Mouse (Mus musculus): ENCODE results near the gene Sptbn1. TPM values are rescaled to one million over a fixed set of nuclear protein-coding genes. Genes with fewer than 3 reads are reported as not detected.

The Sptbn1 gene
- polyA plus RNA-seq, 1 experiment from 2014 or later: 196 TPM

GRCm38 (mm10) chr11:30194800-30195199 is 73.2 kb downstream of the Sptbn1 start:
- Histone ChIP-seq H3K9me3 (ENCODE audit: control insufficient read depth, low read length) (no peaks in the 10 kb centered on the region), H3K9ac (ENCODE audit: low read depth, low read length) (no peak overlapping the region), H3K4me3 (ENCODE audit: low read length) (no peak overlapping the region), H3K27me3 (replicated peaks; ENCODE audit: control insufficient read depth, insufficient read depth, low read length) (no peaks in the 10 kb centered on the region), H3K36me3 (ENCODE audit: control insufficient read depth, insufficient read depth, low read length) (no peaks in the 10 kb centered on the region), H3K4me2 (ENCODE audit: low read length) (no peak overlapping the region), H3K27ac (ENCODE audit: low read depth, low read length) (no peak overlapping the region), H3K4me1 (ENCODE audit: control insufficient read depth, insufficient read depth, low read depth, low read length) (peaks cover 13% of the 10 kb centered on the region)
- 95% methylated on average over 1 of the region's 1 CpGs for WGBS
- no peak for ATAC-seq

GRCm38 (mm10) chr11:30190959-30191358 is 77.0 kb downstream of the Sptbn1 start:
- H3K36me3 ChIP-seq (ENCODE audit: control insufficient read depth, insufficient read depth, low read length): no peaks in the 10 kb centered on the region
- H3K4me2 ChIP-seq (ENCODE audit: low read length): no peak overlapping the region
- H3K4me1 ChIP-seq (ENCODE audit: control insufficient read depth, insufficient read depth, low read depth, low read length): peaks cover 4% of the 10 kb centered on the region; the same call in 1 of the 2 replicates
- WGBS: 91% methylated on average over 4 of the region's 4 CpGs
- H3K27ac ChIP-seq (ENCODE audit: low read depth, low read length): no peak overlapping the region
- H3K9ac ChIP-seq (ENCODE audit: low read depth, low read length): no peak overlapping the region
- no peaks in the 10 kb centered on the region for H3K9me3 ChIP-seq (ENCODE audit: control insufficient read depth, low read length)
- H3K4me3 ChIP-seq (ENCODE audit: low read length): no peak overlapping the region
- H3K27me3 ChIP-seq (replicated peaks; ENCODE audit: control insufficient read depth, insufficient read depth, low read length): no peaks in the 10 kb centered on the region
- no peak for ATAC-seq

DNA sequence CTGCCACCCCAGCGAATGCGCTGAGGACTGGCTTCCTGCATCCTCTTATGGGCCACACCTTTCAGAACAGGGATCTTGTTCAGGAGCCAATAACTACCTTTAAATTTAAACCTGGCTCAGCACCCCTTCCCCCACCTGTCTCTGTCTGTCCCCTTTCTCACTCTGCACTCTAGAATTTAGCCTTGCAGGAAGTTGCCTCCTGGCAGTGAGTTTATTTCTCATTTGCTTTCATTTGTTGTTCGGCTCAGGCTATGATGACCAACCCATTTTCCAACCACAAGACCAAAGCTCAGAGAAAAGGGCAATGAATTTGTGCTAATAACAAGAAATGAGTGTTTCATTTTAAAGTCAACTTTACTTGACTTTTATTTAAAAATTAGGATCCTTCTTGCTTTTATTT is 77.9 kb downstream of the Sptbn1 start:
- no peak for ATAC-seq
- Histone ChIP-seq H3K27ac (ENCODE audit: low read depth, low read length) (no peak overlapping the region), H3K27me3 (replicated peaks; ENCODE audit: control insufficient read depth, insufficient read depth, low read length) (no peaks in the 10 kb centered on the region), H3K9ac (ENCODE audit: low read depth, low read length) (no peak overlapping the region), H3K4me1 (ENCODE audit: control insufficient read depth, insufficient read depth, low read depth, low read length) (peaks cover 6% of the 10 kb centered on the region; the same call in 1 of the 2 replicates), H3K4me3 (ENCODE audit: low read length) (no peak overlapping the region), H3K9me3 (ENCODE audit: control insufficient read depth, low read length) (no peaks in the 10 kb centered on the region), H3K4me2 (ENCODE audit: low read length) (no peak overlapping the region), H3K36me3 (ENCODE audit: control insufficient read depth, insufficient read depth, low read length) (no peaks in the 10 kb centered on the region)
- whole genome bisulfite sequencing: 92% methylated on average over 3 of the region's 3 CpGs

DNA sequence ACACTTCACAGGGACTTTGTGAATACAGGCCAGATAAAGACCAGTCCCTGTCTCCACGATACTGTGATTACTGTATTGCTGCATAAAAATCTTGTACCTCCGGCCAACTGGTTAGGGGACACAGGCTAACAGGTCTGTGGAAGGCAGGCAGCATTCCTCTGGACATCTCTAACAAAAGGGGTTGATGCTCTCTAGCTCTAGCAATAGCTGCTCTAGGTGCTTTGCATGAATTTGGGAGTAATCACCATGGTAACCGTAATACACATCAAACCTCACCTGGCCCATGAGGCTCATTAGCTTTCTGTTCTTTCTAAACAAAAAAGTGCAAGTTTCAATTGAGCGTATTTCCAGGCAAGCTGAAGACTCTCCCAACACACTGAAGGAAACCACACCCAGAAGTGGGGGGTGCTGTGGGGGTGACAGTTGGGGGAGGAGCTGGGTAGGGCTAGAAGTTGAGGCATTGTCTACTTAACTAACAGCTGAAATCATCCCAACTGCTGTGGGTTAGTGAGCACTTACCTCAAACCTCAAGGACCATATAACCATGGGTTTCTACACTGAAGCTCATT is 81.0 kb downstream of the Sptbn1 start:
- H3K4me2 ChIP-seq (ENCODE audit: low read length): no peak overlapping the region
- H3K4me1 ChIP-seq (ENCODE audit: control insufficient read depth, insufficient read depth, low read depth, low read length): peaks cover 6% of the 10 kb centered on the region; the same call in 1 of the 2 replicates
- WGBS: 73% methylated on average over 4 of the region's 4 CpGs
- no peak overlapping the region for H3K9ac ChIP-seq (ENCODE audit: low read depth, low read length)
- no peaks in the 10 kb centered on the region for H3K9me3 ChIP-seq (ENCODE audit: control insufficient read depth, low read length)
- H3K4me3 ChIP-seq (ENCODE audit: low read length): no peak overlapping the region
- H3K27me3 ChIP-seq (replicated peaks; ENCODE audit: control insufficient read depth, insufficient read depth, low read length): no peaks in the 10 kb centered on the region
- no peak for ATAC-seq
- no peaks in the 10 kb centered on the region for H3K36me3 ChIP-seq (ENCODE audit: control insufficient read depth, insufficient read depth, low read length)
- no peak overlapping the region; the same call in 1 of the 2 replicates for H3K27ac ChIP-seq (ENCODE audit: low read depth, low read length)

- Histone ChIP-seq H3K4me2 (ENCODE audit: low read length) (no peak overlapping the region), H3K9me3 (ENCODE audit: control insufficient read depth, low read length) (no peaks in the 10 kb centered on the region), H3K9ac (ENCODE audit: low read depth, low read length) (no peak overlapping the region), H3K27me3 (replicated peaks; ENCODE audit: control insufficient read depth, insufficient read depth, low read length) (no peaks in the 10 kb centered on the region), H3K4me3 (ENCODE audit: low read length) (no peak overlapping the region), H3K27ac (ENCODE audit: low read depth, low read length) (no peak overlapping the region), H3K36me3 (ENCODE audit: control insufficient read depth, insufficient read depth, low read length) (no peaks in the 10 kb centered on the region), H3K4me1 (ENCODE audit: control insufficient read depth, insufficient read depth, low read depth, low read length) (peaks cover 6% of the 10 kb centered on the region; the same call in 1 of the 2 replicates)
- no peak for ATAC-seq
- 75% methylated on average over 2 of the region's 2 CpGs for WGBS
These were observed 83.4 kb downstream of the Sptbn1 start for GRCm38 (mm10) chr11:30184527-30184926.

DNA sequence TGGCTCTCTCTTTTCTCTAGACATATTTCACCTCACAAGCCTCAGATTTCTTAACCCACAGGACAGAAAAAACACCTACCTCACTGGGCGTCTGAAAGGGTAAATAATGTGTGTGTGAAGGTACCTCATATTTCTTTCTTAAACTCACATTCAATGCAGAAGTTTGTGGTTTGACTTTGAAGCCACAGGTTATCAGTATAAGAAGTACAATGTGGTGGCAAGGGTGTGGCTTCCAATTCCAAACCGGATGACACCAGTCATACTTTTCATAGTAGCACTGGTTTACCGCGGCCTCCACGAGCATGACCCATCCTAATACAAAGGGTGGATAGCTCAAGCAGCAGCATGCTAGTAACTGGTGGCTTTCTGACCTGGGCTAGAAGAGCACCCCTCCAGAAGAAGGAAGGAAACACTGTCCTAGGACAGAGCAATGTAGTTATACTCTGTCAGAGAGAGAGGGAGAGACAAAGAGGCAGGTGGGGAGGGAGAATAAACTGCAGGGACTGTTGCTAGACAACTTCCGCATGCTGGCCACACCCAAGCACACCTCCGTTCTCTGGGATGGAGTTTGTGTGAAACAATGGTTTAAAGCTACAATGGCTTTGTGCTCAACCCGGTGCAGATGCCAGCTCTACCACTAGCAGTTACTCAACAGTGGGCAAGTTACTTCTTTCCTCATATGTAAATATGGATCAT is 85.1 kb downstream of the Sptbn1 start:
- Histone ChIP-seq H3K4me2 (ENCODE audit: low read length) (no peak overlapping the region), H3K4me1 (ENCODE audit: control insufficient read depth, insufficient read depth, low read depth, low read length) (peaks cover 6% of the 10 kb centered on the region; the same call in 1 of the 2 replicates), H3K27ac (ENCODE audit: low read depth, low read length) (no peak overlapping the region), H3K9ac (ENCODE audit: low read depth, low read length) (no peak overlapping the region), H3K4me3 (ENCODE audit: low read length) (no peak overlapping the region), H3K36me3 (ENCODE audit: control insufficient read depth, insufficient read depth, low read length) (no peaks in the 10 kb centered on the region), H3K9me3 (ENCODE audit: control insufficient read depth, low read length) (no peaks in the 10 kb centered on the region), H3K27me3 (replicated peaks; ENCODE audit: control insufficient read depth, insufficient read depth, low read length) (no peaks in the 10 kb centered on the region)
- WGBS: 94% methylated on average over 8 of the region's 8 CpGs
- no peak for ATAC-seq

GRCm38 (mm10) chr11:30178193-30178592 is 89.8 kb downstream of the Sptbn1 start:
- Histone ChIP-seq H3K27ac (ENCODE audit: low read depth, low read length) (no peak overlapping the region), H3K9me3 (ENCODE audit: control insufficient read depth, low read length) (no peaks in the 10 kb centered on the region), H3K36me3 (ENCODE audit: control insufficient read depth, insufficient read depth, low read length) (no peaks in the 10 kb centered on the region), H3K4me1 (ENCODE audit: control insufficient read depth, insufficient read depth, low read depth, low read length) (peaks cover 3% of the 10 kb centered on the region), H3K4me2 (ENCODE audit: low read length) (no peak overlapping the region), H3K4me3 (ENCODE audit: low read length) (no peak overlapping the region), H3K9ac (ENCODE audit: low read depth, low read length) (no peak overlapping the region), H3K27me3 (replicated peaks; ENCODE audit: control insufficient read depth, insufficient read depth, low read length) (no peaks in the 10 kb centered on the region)
- WGBS: 98% methylated on average over 2 of the region's 2 CpGs
- ATAC-seq: no peak

DNA sequence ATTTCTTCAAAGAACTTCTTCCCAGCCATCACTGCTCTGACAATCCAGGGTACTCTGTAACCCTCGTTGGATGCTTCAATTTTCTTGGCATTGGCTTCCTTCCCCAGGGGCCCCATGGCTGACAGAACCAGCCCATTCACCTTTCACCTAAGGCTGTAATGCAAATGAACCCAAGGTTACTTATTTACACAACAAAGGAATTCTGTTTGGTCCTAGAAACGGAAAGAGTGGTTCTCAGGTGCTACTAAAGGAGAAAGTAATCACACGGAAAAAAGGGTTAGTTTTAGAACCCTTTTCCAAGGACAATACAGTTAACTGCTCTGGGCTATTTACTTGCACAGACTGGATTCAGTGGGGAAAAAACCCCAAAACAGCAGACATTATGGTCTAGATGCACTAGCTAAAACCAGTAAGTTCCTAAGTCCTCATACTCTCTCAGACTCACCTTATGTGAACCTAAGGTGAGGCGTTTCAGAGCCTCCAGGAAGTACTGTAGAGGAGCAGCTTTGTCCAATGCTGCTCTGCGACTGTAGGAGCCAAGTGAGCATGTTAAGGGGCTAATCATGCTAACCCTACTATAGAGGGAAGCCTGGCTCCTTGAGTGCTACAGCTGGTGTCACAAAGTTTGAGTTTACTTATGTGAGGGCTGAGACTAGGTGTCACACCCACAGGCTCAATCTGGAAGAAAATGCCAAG is 90.7 kb downstream of the Sptbn1 start:
- no peaks in the 10 kb centered on the region for H3K27me3 ChIP-seq (replicated peaks; ENCODE audit: control insufficient read depth, insufficient read depth, low read length)

GRCm38 (mm10) chr11:30176111-30176510 is 91.9 kb downstream of the Sptbn1 start:
- ATAC-seq: no peak
- WGBS: 59% methylated on average over 3 of the region's 3 CpGs
- Histone ChIP-seq H3K4me1 (ENCODE audit: control insufficient read depth, insufficient read depth, low read depth, low read length) (peaks cover 3% of the 10 kb centered on the region), H3K9me3 (ENCODE audit: control insufficient read depth, low read length) (no peaks in the 10 kb centered on the region), H3K27ac (ENCODE audit: low read depth, low read length) (no peak overlapping the region), H3K4me2 (ENCODE audit: low read length) (no peak overlapping the region), H3K9ac (ENCODE audit: low read depth, low read length) (no peak overlapping the region), H3K27me3 (replicated peaks; ENCODE audit: control insufficient read depth, insufficient read depth, low read length) (no peaks in the 10 kb centered on the region), H3K36me3 (ENCODE audit: control insufficient read depth, insufficient read depth, low read length) (no peaks in the 10 kb centered on the region), H3K4me3 (ENCODE audit: low read length) (no peak overlapping the region)

More for the DNA sequence above, 90.7 kb downstream of the Sptbn1 start:
- no peak overlapping the region for H3K27ac ChIP-seq (ENCODE audit: low read depth, low read length)
- no peaks in the 10 kb centered on the region for H3K9me3 ChIP-seq (ENCODE audit: control insufficient read depth, low read length)
- 34% methylated on average over 5 of the region's 5 CpGs for WGBS
- peaks cover 3% of the 10 kb centered on the region for H3K4me1 ChIP-seq (ENCODE audit: control insufficient read depth, insufficient read depth, low read depth, low read length)
- H3K4me3 ChIP-seq (ENCODE audit: low read length): no peak overlapping the region
- no peak for ATAC-seq
- no peak overlapping the region for H3K9ac ChIP-seq (ENCODE audit: low read depth, low read length)
- no peaks in the 10 kb centered on the region for H3K36me3 ChIP-seq (ENCODE audit: control insufficient read depth, insufficient read depth, low read length)
- H3K4me2 ChIP-seq (ENCODE audit: low read length): no peak overlapping the region
